Mouse (Mus musculus): ENCODE measurements around the gene Hmcn1.

DNA sequence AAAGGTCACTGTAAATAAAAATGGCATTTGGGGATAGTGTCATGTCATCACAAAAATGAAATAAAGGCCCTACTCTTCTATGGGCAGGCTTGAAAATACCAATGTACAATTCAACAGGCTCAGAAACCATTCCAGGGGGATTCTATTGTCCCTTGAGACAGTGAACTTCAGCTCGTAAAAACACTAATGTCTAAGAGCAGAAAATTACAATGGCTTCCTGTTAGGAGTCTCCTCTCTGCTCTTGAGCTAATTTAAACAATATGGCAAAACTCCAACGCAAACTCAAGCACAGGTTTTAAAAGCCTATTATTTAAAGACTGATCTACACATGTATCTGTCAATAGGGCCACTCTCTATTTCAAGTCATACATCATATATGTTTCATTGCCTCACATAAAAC is 49.6 kb downstream of the Hmcn1 start:
- TF ChIP-seq CTCF (IDR thresholded peaks at IDR 0.05; ENCODE audit: low read depth, low read length) (no peak), POLR2A (IDR thresholded peaks at IDR 0.05; ENCODE audit: extremely low read depth, insufficient read depth, low read length) (no peak)
